Mouse (Mus musculus) heart, adult 2 months (tissue): ENCODE results near the gene Pnp2. TPM values are rescaled to one million over a fixed set of nuclear protein-coding genes. Genes with fewer than 3 reads are reported as not detected.

Source experiments
- DNase-seq, 2 experiments: peaks; one replicate each; pipeline ENCODE4 v3.0.0; 2021
- H3K27ac ChIP-seq: fragments of 200-600 bp; 2 replicates; pipeline ENCODE4 v1.8.1; 2022
- H3K27me3 ChIP-seq: fragments of 200-500 bp; 2 replicates; pipeline ENCODE4 v1.6.1; 2012; ENCODE audit warnings: mild to moderate bottlenecking, low read length, inconsistent platforms, mixed read lengths; ENCODE audit not compliant: control insufficient read depth, insufficient read depth
- H3K36me3 ChIP-seq: fragments of 200-500 bp; 2 replicates; pipeline ENCODE4 v1.6.1; 2012; ENCODE audit warnings: low read length, inconsistent platforms; ENCODE audit not compliant: control insufficient read depth, insufficient read depth
- H3K4me1 ChIP-seq: fragments of 200-500 bp; 2 replicates; pipeline ENCODE4 v1.6.1; 2011; ENCODE audit warnings: low read length; ENCODE audit not compliant: control insufficient read depth, insufficient read depth
- H3K4me3 ChIP-seq: fragments of 200-600 bp; 2 replicates; pipeline ENCODE4 v1.8.1; 2022
- H3K79me2 ChIP-seq: fragments of 200-500 bp; replicated peaks from 2 replicates; pipeline ENCODE4 v1.6.1; 2012; ENCODE audit warnings: mild to moderate bottlenecking, inconsistent platforms, low read length, moderate library complexity, mixed read lengths; ENCODE audit not compliant: control insufficient read depth, insufficient read depth
- H3K9ac ChIP-seq: fragments of 200-500 bp; 2 replicates; pipeline ENCODE4 v1.6.1; 2012; ENCODE audit warnings: low read depth, mild to moderate bottlenecking, control low read depth, inconsistent platforms, low read length, mixed read lengths
- CTCF ChIP-seq: fragments of 200-600 bp; IDR thresholded peaks from 2 replicates; pipeline ENCODE4 v1.8.1; 2022; ENCODE audit warnings: antibody characterized with exemption, mild to moderate bottlenecking, moderate library complexity
- EP300 ChIP-seq: fragments of 200-500 bp; IDR thresholded peaks from 2 replicates; pipeline ENCODE4 v1.6.1; 2011; ENCODE audit warnings: low read depth, low read length, control low read depth; ENCODE audit not compliant: insufficient read depth
- POLR2A ChIP-seq: fragments of 200-500 bp; IDR thresholded peaks from 2 replicates; pipeline ENCODE4 v1.6.1; 2011; ENCODE audit warnings: mild to moderate bottlenecking, low read depth, low read length, control low read depth; ENCODE audit not compliant: insufficient read depth
- WGBS: fragments of 180-500 bp; shearing (Covaris S2); methylation state at CpG from one replicate; pipeline ENCODE4 v1.1.7; 2018; 5-methylcytosine and 5-hydroxymethylcytosine counted together
- intact Hi-C: fragments of 180-260 bp; cut with DNase I; formaldehyde crosslinking; loops from one replicate; pipeline ENCODE4 v1.15.1; 2025
- polyA plus RNA-seq: library from polyadenylated mRNA; depleted of rRNA; stranded (reverse); fragments of >200 nt; gene quantifications from 2 replicates; pipeline ENCODE4 v1.2.3, GENCODE M21; 2012
- total RNA-seq, 2 experiments: library from RNA; stranded (reverse); gene quantifications; 2 replicates each; pipeline ENCODE4 v1.2.3; 2021

The Pnp2 gene
- total and polyA plus RNA-seq, 3 experiments = 0.52 to 1.1 (median 0.75) TPM

DNA sequence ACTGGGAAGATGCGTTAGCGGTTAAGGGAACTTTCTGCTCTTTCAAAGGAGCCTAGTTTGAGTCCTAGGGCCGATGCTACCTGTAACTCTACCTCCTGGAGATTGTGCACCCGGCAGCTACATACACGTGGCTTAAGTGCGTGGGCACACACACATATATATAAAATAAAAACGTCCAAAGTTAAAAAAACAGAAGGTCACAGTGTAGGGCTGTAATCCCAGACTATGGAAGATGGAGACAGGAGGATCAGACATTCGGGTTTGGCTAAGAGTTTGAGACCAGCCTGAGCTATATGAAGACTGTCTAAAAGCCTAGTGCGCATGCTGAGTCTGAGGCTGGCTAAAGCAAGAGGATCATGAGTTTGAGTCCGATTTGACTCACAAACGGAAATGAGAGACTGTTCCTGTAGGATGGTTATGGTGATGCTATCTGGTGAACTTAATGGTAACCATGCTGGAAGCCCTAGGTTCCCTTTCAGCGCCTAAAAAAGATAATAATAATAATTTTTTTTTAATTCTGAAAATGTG is 24.2 kb upstream of the Pnp2 start:
- Histone ChIP-seq H3K36me3 (peaks cover 2% of the 10 kb centered on the region), H3K27me3 (no peaks in the 10 kb centered on the region), H3K9ac (peak overlapping the region; percentile 63), H3K4me1 (peaks cover 2% of the 10 kb centered on the region), H3K4me3 (peak overlapping the region; percentile 60), H3K79me2 (no peaks in the 10 kb centered on the region), H3K27ac (peak overlapping the region; percentile 88)
- WGBS = 9% methylated on average over 12 of the region's 12 CpGs
- no peak for DNase-seq
- intact Hi-C loops = loop anchor here (1.0 to 5.0 kb wide), 3 partner anchors 13 to 124 kb away; partner anchors contain the start of genes Ccnb1ip1, Gm49342 and Parp2
- no peak for TF ChIP-seq POLR2A
- TF ChIP-seq EP300 = no peak
- TF ChIP-seq CTCF = no peak

DNA sequence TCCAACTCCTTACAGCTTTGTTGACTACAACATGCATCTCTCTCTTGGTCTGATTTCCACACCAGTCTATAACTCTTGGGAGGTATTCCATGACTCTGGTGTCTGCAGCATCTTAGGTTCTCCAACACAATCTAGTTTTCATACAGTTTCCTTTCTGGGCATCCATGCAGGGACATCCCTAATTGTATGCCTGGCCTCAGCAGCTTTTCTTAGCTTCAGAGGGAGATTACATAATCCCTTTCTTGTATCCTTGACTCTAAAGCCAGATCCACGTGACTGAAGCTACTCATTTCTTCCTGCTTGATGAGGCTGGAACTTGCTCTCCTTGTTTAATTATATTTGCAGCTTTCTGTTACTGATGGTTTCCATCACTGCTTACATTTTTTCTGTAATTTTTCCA is 19.1 kb upstream of the Pnp2 start:
- TF ChIP-seq CTCF (no peak), POLR2A (no peak), EP300 (no peak)
- no peak for DNase-seq
- intact Hi-C loops = no loop called here
- H3K36me3 ChIP-seq = no peaks in the 10 kb centered on the region
- no peak overlapping the region for H3K4me3 ChIP-seq
- WGBS = 25% methylated on average over 1 of the region's 1 CpGs
- H3K4me1 ChIP-seq = peaks cover under 1% of the 10 kb centered on the region; the same call in 1 of the 2 replicates
- no peaks in the 10 kb centered on the region for H3K79me2 ChIP-seq
- H3K27ac ChIP-seq = no peak overlapping the region
- H3K9ac ChIP-seq = no peak overlapping the region
- no peaks in the 10 kb centered on the region for H3K27me3 ChIP-seq

DNA sequence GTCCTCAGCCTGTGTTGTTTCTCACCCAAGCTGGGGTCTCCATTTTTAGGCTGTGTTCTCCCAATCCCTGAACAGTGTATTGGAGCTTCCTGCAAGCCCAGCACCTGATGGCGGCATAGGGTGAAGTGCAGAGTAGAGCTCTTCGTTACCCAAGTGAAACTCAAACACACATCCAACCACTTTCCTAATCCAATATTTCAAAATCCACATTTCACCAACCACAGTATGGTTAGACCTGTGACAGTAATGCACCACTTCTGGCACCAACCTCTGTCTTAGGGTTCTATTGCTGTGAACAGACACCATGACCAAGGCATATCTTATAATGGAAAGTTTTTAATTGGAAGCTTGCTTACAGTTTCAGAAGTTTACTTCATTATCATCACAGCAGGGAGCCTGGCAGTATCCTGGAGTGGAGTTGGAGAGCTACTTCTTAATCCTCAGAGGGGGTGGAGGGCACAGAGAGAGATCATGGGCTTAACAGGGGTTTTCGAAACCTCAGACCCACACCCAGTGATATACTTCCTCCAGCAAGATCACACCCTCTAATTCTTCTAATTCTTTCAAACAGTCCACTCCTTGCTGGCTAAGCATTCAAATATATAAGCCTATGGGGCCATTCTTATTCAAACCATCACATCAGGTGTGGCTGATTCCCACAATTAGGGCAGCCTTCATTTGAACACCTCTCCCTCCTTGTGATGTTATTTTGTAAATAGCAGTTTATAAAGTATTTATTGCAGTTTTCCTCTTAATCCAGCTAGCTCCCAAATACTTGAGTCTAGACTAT is 17.5 kb upstream of the Pnp2 start:
- Histone ChIP-seq H3K27me3 (no peaks in the 10 kb centered on the region), H3K4me3 (no peak overlapping the region), H3K27ac (no peak overlapping the region), H3K4me1 (no peaks in the 10 kb centered on the region), H3K36me3 (no peaks in the 10 kb centered on the region), H3K9ac (no peak overlapping the region), H3K79me2 (no peaks in the 10 kb centered on the region)
- TF ChIP-seq CTCF (no peak), EP300 (no peak), POLR2A (no peak)
- DNase-seq = no peak
- intact Hi-C loops = no loop called here
- WGBS = 92% methylated on average over 3 of the region's 3 CpGs

DNA sequence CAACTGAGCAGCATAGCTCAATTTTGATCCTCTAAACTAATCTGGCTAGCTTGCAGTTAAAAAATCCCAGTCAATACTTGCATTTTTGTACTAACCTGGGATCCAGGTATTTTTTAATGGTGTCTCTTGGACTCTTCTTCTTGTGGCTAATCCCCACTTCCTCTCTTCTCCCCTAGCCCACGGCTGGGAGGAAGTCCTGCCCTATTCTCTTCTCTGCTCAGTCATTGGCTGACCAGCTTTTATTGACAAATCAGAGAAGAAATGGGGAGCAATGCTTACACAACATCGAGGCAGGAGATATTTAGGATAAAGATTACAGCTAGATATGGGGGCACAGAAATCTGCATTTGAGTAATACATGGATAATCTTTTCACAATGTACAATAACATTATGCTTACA is 16.9 kb upstream of the Pnp2 start:
- intact Hi-C loops = no loop called here
- Histone ChIP-seq H3K27me3 (no peaks in the 10 kb centered on the region), H3K27ac (no peak overlapping the region), H3K9ac (no peak overlapping the region), H3K79me2 (no peaks in the 10 kb centered on the region), H3K4me1 (peaks cover 1% of the 10 kb centered on the region; the same call in 1 of the 2 replicates), H3K36me3 (no peaks in the 10 kb centered on the region), H3K4me3 (no peak overlapping the region)
- TF ChIP-seq POLR2A = no peak
- no peak for TF ChIP-seq EP300
- no peak for TF ChIP-seq CTCF
- 26% methylated on average over 2 of the region's 2 CpGs for WGBS
- no peak for DNase-seq

DNA sequence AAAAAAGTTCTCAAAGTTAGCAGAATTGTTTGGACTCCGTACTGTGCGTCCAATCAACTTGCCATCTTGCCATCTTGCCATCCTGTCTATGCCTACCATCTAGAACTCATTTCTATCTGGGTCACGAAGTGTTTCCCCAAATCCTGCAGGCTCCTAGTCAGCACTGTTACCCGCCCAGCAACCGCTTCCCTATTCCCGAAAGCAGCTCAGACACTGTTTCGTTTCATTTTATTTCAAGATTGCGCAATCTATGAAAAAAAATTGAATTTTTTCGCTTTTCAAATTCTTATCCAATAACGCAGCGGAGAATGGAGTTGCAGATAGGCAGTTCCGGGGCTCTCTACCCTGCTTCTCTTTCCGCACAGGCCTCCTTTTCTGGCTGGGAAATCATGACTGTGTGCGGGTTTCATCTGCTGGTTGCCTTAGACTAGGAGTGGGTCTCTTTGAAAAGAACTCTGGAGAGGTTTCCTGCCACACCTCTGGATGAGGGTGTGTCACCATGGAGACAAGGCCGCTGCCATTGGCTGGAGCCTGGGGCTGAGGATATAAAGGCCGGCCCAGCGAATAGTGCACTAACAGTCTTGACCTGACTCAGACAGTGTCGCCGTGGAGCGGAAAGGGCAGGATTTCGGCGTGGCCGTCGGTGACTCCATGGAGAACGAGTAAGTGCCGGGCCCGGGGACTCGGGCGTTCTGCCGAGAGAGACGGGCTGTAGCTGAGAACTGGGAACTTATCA is 11.7 kb upstream of the Pnp2 start, which contains the start of gene Gm49342:
TSS of gene Gm49342 (plus strand) at position 586 of the 736 bp plus-strand sequence.
- WGBS = 8% methylated on average over 31 of the region's 31 CpGs
- intact Hi-C loops = loop anchor here (1.0 to 2.0 kb wide), 2 partner anchors 13 to 119 kb away; partner anchors contain the start of genes Pip4p1 and Pnp

More for the DNA sequence above, 11.7 kb upstream of the Pnp2 start, which contains the start of gene Gm49342:
- Histone ChIP-seq H3K4me3 (peak within 1 kb of the TSS; percentile 56), H3K4me1 (peaks cover 5% of the 10 kb centered on the region), H3K9ac (peak within 1 kb of the TSS; percentile 71), H3K36me3 (no peaks in the 10 kb centered on the region), H3K27me3 (no peaks in the 10 kb centered on the region), H3K79me2 (no peaks in the 10 kb centered on the region; the same call in 1 of the 2 replicates), H3K27ac (peak within 1 kb of the TSS; percentile 88)
- TF ChIP-seq POLR2A (peak; percentile 97), EP300 (peak; percentile 84; the same call in 1 of the 2 replicates), CTCF (no peak)
- DNase-seq = peak; percentile 97
